Mouse (Mus musculus): Measurements from ENCODE around the gene Rassf3.

DNA sequence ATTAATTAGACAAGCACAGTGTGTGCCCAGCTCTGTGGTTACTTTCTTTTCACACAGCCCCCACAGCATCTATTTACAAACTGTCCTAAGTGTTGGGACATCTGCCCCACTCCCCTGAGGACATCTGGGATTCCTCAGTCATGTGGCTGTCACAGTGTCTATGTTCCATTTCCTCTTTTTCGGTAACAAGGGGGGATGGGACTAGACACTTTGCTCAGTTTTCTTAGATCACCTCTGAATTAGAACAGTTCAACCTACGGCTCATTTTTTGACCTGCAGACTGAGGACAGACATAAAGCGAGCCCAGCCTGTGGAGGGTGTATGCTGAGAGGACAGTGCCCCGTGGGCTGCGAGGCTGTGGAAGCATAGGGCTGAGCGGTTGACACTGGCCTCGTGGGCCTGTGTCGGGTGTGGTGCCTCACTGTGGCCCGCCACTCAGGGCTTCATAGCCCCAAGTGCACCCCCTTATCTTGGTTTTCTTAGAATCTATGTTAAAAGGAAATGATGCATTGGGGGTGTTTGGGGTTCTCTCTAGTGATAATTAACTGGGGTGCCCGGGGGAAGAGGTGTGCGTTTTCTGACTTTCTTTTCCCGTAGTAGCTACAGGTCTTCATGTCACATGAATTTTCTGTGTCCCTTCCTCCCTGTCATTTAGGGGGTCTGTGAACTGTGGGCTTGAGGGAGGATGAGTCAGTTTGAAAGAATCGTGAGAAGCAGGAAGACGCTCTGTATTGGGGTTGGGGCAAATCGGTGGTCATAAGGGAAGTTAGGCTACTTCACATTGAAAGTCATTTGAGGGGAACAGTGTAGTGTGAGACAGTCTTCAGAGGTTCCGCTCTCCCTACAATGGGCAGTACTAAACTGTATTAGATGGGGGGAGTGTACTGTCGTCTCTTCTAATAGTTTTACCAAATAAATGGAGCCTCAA is 101.2 kb downstream of the Rassf3 start:
- TF ChIP-seq CTCF (conservative IDR thresholded peaks at IDR 0.05; ENCODE audit: low read length) (no peak; the same call in 1 of the 2 replicates), POU5F1 (IDR thresholded peaks at IDR 0.05; ENCODE audit: borderline replicate concordance, low read length) (no peak)
